Mouse (Mus musculus) G1E (cell line): Measurements from ENCODE around the gene Plcd3.

Source experiments
- CTCF ChIP-seq: IDR thresholded peaks from 2 replicates; pipeline ENCODE4 v1.5.1; 2012; ENCODE audit warnings: low read depth, low read length, inconsistent platforms, mixed read lengths
- POLR2AphosphoS5 ChIP-seq: IDR thresholded peaks from 2 replicates; pipeline ENCODE4 v1.6.1; 2012; ENCODE audit warnings: low read depth, low read length, inconsistent platforms; ENCODE audit not compliant: insufficient replicate concordance

- TF ChIP-seq CTCF (no peak), POLR2AphosphoS5 (no peak)
Observed at GRCm38 (mm10) chr11:103113771-103114170, 12.3 kb upstream of the Plcd3 start.
